Mouse (Mus musculus) C2C12 (cell line): ENCODE data around the gene Maf. TPM values are rescaled to one million over a fixed set of nuclear protein-coding genes. Genes with fewer than 3 reads are reported as not detected.

ENCODE experiments used
- H3K27me3 ChIP-seq: one replicate; pipeline ENCODE4 v1.6.1; 2011; ENCODE audit not compliant: control insufficient read depth, insufficient read depth, insufficient read length
- H3K36me3 ChIP-seq: one replicate; pipeline ENCODE4 v1.6.1; 2011; ENCODE audit not compliant: control insufficient read depth, insufficient read depth
- H3K4me3 ChIP-seq: one replicate; pipeline ENCODE4 v1.5.1; 2011; ENCODE audit warnings: mild to moderate bottlenecking, control low read depth; ENCODE audit not compliant: poor library complexity, insufficient read depth, severe bottlenecking
- H3K79me2 ChIP-seq: one replicate; pipeline ENCODE4 v1.6.1; 2011; ENCODE audit not compliant: control insufficient read depth, insufficient read depth
- H3K79me3 ChIP-seq: one replicate; pipeline ENCODE4 v1.6.1; 2011; ENCODE audit warnings: low read depth, control low read depth
- H3ac ChIP-seq: one replicate; pipeline ENCODE3; 2011; ENCODE audit warnings: low read depth; ENCODE audit not compliant: control insufficient read depth, insufficient read length
- CEBPB ChIP-seq: IDR thresholded peaks from one replicate; pipeline ENCODE4 v1.6.1; 2011; ENCODE audit warnings: low read depth, mild to moderate bottlenecking, control low read depth, moderate library complexity
- CTCF ChIP-seq: IDR thresholded peaks from one replicate; pipeline ENCODE4 v1.5.1; 2011; ENCODE audit not compliant: control insufficient read depth, insufficient read depth, insufficient read length
- FOSL1 ChIP-seq: IDR thresholded peaks from one replicate; pipeline ENCODE4 v1.8.0; 2011; ENCODE audit warnings: mild to moderate bottlenecking, low read length; ENCODE audit not compliant: poor library complexity, insufficient read depth, severe bottlenecking
- MAX ChIP-seq: IDR thresholded peaks from one replicate; pipeline ENCODE4 v1.6.1; 2011; ENCODE audit warnings: mild to moderate bottlenecking, control low read depth
- MYOD1 ChIP-seq: IDR thresholded peaks from one replicate; pipeline ENCODE4 v1.6.1; 2011; ENCODE audit warnings: low read depth; ENCODE audit not compliant: control insufficient read depth, insufficient read length
- MYOG ChIP-seq: IDR thresholded peaks from one replicate; pipeline ENCODE4 v1.6.1; 2011; ENCODE audit not compliant: control insufficient read depth, insufficient read length; ENCODE audit errors: extremely low read depth
- USF1 ChIP-seq: IDR thresholded peaks from one replicate; pipeline ENCODE4 v1.6.1; 2011; ENCODE audit warnings: low read depth, mild to moderate bottlenecking, control low read depth, moderate library complexity
- polyA plus RNA-seq: library from polyadenylated mRNA; unstranded; fragments of >200 nt; fragmentation: generic; extraction: Trizol; gene quantifications from one replicate; pipeline ENCODE4 v1.2.1, GENCODE M21; 2012; ENCODE audit warnings: missing spikeins

Gene Maf
- polyA plus RNA-seq, 1 experiment = 0.60 TPM

DNA sequence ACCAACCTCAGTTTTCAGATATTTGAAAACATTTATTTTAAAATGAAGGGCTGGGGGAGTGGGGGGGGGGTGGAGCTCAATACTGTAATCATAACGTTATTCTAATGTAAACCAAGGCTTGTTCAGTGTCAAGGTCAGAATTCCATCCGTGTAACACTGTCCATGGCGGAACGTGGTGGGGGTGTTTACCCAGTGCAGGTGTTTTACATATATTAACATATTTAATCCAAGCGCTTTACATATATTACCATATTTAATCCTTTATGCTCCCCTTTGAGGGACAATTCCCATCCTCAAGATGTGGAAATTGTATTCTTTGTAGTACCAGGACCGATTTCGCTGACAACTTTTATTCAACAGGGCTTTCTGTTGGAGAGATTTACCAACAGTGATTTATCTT lies 24.3 kb downstream of the Maf start:
- Histone ChIP-seq H3K36me3 (no peaks in the 10 kb centered on the region), H3K27me3 (peaks cover 3% of the 10 kb centered on the region), H3K79me3 (no peaks in the 10 kb centered on the region), H3K79me2 (no peaks in the 10 kb centered on the region), H3K4me3 (no peak overlapping the region), H3ac (no peak overlapping the region)
- TF ChIP-seq MAX (no peak), CTCF (no peak), MYOD1 (no peak), MYOG (no peak), CEBPB (no peak), FOSL1 (no peak), USF1 (no peak)

DNA sequence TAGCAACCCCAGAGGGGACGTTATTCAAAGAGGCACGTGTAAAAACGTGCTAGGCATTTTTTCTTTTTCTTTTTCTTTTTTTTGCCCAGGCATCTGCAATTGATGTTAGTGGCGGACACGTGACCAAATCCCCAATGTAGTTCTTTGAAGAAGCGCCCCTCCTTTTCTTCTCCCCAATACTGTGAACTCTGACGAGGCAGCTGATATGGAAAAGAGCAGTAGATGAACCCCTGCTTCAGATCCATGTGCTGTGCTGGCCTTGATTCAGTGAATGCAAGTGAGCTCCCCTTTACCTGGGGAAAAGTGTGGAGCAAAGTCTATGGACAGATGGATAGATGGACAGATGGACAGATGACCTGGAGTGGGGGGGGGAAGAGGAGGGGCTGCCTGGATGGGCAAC lies 28.1 kb downstream of the Maf start:
- H3K36me3 ChIP-seq = no peaks in the 10 kb centered on the region
- no peaks in the 10 kb centered on the region for H3K79me2 ChIP-seq
- no peaks in the 10 kb centered on the region for H3K27me3 ChIP-seq
- TF ChIP-seq CTCF (no peak), USF1 (no peak), MAX (no peak), CEBPB (no peak), MYOG (no peak), MYOD1 (no peak), FOSL1 (no peak)
- H3K79me3 ChIP-seq = no peaks in the 10 kb centered on the region
- H3ac ChIP-seq = no peak overlapping the region
- no peak overlapping the region for H3K4me3 ChIP-seq

DNA sequence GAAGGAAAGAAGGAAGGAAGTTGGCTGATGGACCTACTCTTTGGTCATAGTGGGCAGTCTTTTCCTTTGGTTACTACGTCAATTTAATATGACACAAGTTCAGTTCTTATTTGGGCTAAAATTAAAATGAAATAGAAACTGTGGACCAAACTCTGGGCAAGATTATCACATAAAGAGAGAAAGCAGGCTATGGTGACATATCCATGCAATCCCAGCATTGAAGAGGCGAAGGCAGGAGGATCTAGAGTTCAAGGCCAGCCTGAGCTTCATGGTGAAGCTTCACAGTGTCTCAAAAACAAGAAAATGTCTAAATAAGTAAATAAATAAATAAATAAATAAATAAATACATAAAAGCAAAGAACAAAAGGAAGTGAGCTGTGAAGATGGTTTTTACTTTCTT lies 42.7 kb downstream of the Maf start:
- H3ac ChIP-seq = no peak overlapping the region
- no peak for TF ChIP-seq CEBPB
- no peak for TF ChIP-seq CTCF
- no peak for TF ChIP-seq MYOD1
- TF ChIP-seq USF1 = no peak
- TF ChIP-seq FOSL1 = no peak
- TF ChIP-seq MYOG = no peak
- TF ChIP-seq MAX = no peak
- H3K79me2 ChIP-seq = no peaks in the 10 kb centered on the region
- H3K79me3 ChIP-seq = no peaks in the 10 kb centered on the region
- no peaks in the 10 kb centered on the region for H3K27me3 ChIP-seq
- no peaks in the 10 kb centered on the region for H3K36me3 ChIP-seq
- H3K4me3 ChIP-seq = no peak overlapping the region

DNA sequence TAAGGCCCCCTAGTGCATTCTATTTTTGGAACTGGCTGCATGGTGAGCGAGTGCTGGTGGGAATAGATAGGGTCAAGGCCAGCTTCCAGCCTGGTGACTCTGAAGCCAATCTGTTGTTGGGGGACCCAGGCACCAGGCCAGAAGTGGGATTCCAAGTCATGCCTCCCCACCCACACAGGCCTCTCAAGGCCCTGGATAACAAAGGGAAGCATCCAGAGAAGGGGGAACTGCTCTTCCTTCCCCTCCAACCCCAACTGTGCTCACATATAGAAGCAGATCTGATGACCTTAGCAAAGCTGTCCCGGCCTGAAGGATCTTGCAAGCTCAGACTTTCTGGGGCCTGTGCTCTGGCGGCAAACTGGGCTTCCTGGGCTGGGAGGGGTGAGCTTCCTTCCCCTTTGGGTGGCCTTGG lies 57.5 kb downstream of the Maf start:
- Histone ChIP-seq H3K27me3 (no peaks in the 10 kb centered on the region), H3ac (no peak overlapping the region), H3K36me3 (no peaks in the 10 kb centered on the region), H3K79me2 (no peaks in the 10 kb centered on the region), H3K79me3 (no peaks in the 10 kb centered on the region), H3K4me3 (no peak overlapping the region)
- TF ChIP-seq USF1 (no peak), CTCF (no peak), FOSL1 (no peak), MYOG (no peak), CEBPB (no peak), MYOD1 (no peak), MAX (no peak)

DNA sequence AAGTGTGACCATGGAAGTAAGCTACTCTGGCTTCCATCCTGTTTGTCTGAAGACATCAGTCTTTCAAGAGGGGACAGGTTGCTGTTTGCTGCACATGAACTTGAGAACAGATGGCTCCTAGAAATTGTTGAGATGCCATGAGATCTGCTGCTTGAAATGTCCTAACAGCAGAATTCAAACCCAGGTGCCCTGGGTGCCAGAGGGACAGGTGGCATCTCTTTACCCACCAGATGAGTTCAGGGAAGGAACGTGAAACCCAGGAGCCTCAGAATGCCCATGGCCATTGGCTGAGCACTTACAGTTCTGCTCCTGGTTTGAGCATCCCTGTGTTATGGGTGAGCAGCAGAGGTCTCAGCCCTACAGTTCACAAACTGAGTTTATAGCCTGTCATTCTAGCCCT lies 62.5 kb downstream of the Maf start:
- H3K36me3 ChIP-seq = no peaks in the 10 kb centered on the region
- H3K79me2 ChIP-seq = no peaks in the 10 kb centered on the region
- no peaks in the 10 kb centered on the region for H3K79me3 ChIP-seq
- no peak overlapping the region for H3ac ChIP-seq
- no peak overlapping the region for H3K4me3 ChIP-seq
- H3K27me3 ChIP-seq = no peaks in the 10 kb centered on the region
- TF ChIP-seq CTCF (no peak), FOSL1 (no peak), MAX (no peak), CEBPB (no peak), MYOD1 (no peak), MYOG (no peak), USF1 (no peak)

DNA sequence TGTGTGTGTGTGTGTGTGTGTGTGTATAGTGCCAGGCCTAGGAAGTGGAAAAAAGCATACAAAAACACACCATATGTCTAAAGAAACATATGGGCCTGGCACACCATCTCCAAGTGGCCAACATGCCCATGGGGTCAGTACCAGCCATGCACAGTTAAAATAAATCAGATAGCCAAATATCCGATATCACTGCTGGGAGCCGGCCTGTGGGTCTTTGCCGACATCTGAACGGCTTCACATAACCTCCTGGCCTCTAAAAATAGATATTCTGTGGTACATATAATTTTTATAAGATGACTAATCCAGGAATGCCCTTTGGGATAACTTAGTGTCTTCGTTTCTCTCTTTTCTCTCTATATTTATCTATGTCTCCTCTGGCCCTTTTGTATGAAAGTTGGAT lies 65.7 kb downstream of the Maf start:
- Histone ChIP-seq H3K4me3 (no peak overlapping the region), H3ac (no peak overlapping the region), H3K27me3 (no peaks in the 10 kb centered on the region), H3K79me2 (no peaks in the 10 kb centered on the region), H3K79me3 (no peaks in the 10 kb centered on the region), H3K36me3 (no peaks in the 10 kb centered on the region)
- TF ChIP-seq CEBPB (no peak), MYOG (no peak), USF1 (no peak), MAX (no peak), FOSL1 (no peak), MYOD1 (no peak)
